Mouse (Mus musculus) kidney, adult 8-10 months (tissue): ENCODE measurements around the gene Dctd.
A peak's percentile ranks its signal among the peaks of the same experiment; 100 is the strongest.

ENCODE experiments used
- DNase-seq, 2 experiments: peaks; one replicate each; pipeline ENCODE4 v3.0.0; 2022

Dctd gene

DNA sequence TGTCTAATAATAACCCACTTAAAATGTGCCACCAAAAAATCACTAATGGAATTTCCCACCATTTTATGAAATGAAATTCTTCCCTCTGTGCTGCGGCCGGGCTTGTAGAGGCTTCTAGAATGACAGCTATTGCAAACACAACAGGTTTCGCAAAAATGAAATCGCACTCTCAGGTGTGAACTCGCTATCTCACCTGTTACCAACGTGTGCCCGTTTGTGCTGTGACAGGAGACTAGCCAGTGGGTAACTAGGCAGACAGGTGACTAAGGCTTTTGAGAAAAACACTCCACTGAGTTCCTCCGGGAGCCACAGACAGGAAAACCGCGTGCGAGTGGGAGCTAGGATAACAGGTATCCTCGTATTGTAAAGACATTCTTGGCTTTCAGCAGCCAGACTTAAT, at the start of gene Dctd:
Gene Dctd, plus strand, starts transcription at position 301 of the 400 bp plus-strand sequence.
- DNase-seq, result no peak

- peak; percentile 16 to 43 for DNase-seq
Measured at GRCm38 (mm10) chr8:48053611-48054010, 45.3 kb upstream of the Dctd start.

- DNase-seq, result no peak
Measured at GRCm38 (mm10) chr8:48063526-48064072, 35.3 kb upstream of the Dctd start.

DNA sequence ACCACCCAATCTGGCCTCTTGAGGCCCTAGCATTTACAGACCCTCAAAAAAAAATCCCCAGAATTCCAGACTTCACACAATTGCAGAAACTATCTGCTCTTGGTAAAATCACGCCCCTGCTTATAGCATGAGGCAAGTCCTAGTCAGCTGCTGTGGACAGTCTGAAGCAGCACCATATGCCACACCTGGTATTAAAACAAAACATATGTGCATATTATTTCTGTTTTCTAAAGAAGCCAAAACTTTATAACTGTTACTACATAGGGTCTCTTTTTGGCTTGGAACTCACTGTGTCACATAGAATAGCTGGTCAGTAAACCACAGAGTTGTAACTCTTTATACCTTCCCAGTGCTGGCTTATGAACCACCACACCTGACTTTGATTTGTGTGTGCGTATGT, 24.7 kb upstream of the Dctd start:
- DNase-seq, result no peak

DNA sequence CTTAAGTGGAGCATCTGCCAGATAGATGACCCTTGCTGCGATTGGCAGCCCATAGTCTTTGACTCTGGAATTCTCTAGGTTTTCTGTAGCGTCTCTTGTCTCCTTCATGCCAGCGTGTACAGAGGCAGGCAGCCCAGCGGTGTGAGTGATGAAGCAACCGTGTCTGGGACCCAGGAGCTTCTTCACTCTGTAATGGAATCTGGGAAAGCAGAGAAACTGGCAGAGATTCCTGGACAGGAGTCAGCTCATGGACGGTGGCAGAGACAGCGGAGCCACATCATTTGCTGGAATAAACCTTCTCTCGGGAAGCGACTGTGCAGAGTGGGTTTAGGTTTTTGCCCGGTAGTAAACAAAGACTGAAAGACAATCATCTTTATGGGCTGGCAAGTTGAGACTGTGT, 16.5 kb upstream of the Dctd start:
- no peak for DNase-seq

DNA sequence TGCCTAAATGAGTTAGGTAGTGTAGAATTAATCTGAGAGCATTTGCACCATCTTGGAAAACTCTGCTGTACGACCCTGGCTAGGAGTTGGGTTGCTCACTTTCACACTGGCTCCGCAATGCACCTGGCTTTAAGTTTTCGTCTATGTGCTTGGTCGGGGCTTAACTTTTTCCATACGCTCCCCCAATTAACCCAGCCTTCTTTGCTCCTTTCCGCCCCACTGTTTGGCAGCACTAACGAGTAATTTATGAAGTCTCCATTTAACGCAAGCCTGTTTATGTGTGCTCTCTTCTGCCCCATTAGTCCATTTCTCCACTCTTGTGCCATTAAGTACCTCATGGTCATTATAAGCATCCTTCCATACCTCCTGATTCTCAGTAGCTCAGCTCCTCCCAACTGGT, 8.2 kb upstream of the Dctd start:
- DNase-seq, result no peak

DNA sequence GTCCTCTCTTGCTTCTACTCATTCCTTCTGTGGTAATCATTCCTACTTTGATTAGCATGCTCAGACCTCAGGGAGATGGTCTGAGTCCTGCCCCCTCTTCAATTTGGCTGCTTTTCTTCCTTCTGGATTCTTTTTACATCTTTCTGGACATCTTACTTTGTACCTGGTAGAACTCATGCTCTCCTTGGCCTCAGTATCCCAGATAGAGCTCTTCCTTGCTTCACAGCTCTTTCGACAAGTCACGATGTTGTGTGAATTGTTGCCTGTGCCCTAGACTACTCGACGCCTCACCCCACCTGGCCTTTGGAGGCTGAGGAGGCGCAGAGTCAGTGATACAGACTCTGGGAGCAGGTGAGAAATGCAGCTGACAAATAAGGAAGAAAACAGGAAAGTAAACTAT, 3.5 kb upstream of the Dctd start:
- no peak for DNase-seq

DNA sequence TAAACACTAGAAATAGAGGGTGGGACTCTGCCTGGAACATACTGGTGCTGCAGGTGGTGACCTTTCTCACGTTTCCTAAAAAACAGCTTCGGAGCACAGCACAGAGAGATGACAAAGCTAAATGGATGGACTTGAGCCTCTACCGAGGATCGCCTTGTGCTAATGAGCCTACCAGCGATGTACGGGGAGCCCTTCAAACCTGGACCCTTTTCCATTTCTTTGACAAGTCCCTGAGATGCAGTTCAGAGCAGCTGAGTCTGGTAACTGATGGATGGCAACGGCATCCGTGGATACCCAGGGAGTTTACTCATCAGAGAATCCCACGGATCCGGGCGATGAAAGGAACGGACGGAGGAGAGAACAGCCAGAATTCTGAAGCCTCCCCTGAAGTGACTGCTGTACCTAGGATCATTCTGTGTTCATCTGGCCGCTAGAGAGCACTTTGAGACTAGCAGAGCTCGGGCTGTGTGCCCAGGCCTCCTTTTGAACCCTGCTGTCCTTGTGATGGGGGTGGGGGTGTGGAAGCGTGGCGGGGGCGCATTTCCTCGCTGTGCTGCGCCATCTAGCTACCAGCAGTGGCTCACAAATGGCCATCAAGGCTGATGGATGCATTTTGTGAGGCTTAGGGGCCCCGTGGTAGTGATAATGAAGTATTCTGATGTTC, 1.6 kb upstream of the Dctd start:
- DNase-seq, result peak; percentile 40 to 61

- no peak for DNase-seq
Measured at GRCm38 (mm10) chr8:48098081-48098639, 732 bp upstream of the Dctd start.

GRCm38 (mm10) chr8:48100100-48100787, 1.4 kb downstream of the Dctd start:
- DNase-seq, result no peak

DNA sequence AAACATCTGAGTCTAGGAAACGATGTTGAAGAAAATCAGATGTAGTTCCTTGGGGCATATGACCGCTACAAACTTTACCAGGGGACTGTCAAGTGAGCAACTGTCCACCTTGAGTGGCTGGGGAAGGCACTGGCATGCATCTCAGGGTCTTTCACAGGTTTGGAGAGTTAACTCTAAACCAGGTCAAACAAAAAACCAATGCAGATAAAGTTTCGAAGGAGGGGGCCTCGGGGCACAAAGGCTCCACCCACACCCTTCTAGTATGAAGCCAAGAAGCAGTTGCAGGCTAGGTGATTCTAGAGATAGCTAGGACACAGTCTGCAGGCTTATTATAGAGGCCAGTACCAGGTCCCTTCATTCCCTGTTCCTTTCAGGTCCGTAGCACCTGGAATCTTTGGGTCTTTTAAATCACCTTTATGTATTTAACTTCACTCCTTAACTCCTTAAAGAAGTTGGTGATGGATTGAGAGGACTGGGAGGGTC, 10.5 kb downstream of the Dctd start:
- DNase-seq, result no peak

DNA sequence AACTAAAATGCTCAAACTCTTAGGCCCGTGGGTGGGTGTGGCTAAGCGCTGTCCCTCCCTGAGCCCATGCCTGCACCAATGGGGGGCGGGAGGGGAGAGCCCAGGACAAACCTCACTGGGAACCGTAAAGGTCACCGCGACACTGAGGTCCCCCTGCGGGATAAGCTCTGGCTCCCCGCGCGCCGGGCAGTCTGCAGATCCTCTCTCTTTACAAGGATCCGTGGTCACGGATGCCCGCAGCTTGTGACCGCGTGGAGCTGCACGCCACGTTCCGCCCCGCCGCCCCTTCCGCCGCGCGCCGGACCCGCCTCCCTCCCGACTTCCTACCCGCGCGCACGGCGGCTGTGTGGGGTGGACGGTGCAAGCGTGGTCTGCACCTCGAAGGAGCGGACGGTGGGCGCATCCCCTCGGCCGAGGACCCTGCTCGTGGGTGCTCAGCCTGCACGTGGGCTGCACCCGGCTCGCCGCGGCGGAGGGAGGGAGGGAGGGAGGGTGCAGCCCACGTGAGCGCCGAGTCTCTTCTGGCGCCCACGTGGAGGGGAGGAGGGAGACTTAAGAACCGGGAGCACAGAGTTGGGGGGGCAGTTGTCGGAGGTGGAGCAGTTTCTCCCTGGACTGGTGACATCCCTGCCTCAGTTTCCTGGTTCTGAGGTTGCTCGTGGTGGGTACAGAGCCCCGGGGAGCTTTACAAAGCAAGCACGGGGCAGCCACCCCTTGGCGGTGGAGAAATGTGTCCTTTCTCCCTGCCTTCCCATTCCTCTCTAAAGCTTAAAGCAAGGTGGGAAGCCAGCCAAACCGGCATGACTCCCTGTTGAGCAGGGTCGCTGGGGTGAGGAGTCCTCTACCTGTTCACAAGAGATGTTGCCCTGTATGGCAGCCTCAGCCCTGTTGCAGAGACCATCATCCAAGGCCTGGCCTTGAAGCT, 11.2 kb downstream of the Dctd start:
- DNase-seq, result peak; percentile 48 to 53

DNA sequence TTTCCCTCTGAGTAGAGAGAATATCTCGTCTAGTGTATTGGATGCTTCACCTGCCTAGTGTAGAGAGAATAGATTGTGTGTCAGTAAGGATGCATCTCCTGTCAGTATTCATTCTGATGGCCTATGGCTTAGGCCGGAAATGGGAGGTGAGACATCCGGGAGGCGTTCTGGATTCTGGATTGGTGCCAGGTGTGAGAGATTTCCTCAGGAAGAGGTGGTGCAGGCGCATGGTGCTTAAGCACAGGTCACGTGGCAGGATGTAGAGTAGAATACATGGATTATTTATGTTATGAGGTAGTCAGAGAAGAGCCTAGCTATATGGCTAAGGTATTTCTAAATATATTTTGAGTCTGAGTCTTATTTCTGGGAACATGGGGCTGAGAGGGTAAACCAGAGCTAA, 15.7 kb downstream of the Dctd start:
- peak in 1 of 2 experiments; percentile 16 for DNase-seq

DNA sequence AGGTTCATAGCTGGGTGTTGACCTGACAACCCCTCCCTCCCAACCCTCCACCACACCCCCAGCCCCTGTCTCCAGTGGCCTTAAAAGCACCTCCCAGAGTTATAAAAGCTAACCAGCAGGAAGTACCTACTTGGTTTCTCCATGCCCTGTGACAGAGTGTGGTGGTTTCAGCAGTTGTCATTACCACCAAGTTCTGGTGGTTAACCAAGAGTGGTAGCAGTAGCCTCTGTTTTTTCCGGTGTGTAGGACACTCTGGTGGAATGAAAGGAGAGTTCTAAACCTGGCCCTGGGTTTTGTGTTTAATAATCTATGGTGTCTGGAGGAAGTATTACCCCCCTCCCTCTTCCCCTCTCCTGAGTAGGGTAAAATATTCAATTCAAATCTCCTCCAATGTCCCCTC, 24.1 kb downstream of the Dctd start:
- no peak for DNase-seq

- no peak for DNase-seq
Measured at GRCm38 (mm10) chr8:48124857-48125256, 26.0 kb downstream of the Dctd start.

DNA sequence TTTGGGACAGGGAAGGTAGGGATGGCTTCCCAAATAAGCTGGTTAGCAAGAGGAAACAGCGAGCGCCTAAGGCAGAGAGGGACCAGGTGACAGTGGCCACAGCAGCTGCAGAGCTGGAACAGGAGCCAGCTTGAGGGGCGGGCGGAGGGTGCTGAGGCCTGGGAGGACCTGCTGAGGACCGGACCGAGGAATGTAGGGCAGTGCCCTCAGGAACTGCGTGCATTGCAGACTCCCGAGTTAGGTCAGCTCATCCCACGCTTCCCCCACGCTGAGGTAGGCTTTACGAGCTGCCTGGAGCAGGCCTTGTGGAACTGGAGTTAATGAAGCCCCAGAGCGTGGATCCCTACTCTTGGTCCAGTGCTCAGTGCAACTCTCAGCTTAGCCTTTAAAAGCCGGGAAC, 28.1 kb downstream of the Dctd start:
- DNase-seq, result peak in 1 of 2 experiments; percentile 11

DNA sequence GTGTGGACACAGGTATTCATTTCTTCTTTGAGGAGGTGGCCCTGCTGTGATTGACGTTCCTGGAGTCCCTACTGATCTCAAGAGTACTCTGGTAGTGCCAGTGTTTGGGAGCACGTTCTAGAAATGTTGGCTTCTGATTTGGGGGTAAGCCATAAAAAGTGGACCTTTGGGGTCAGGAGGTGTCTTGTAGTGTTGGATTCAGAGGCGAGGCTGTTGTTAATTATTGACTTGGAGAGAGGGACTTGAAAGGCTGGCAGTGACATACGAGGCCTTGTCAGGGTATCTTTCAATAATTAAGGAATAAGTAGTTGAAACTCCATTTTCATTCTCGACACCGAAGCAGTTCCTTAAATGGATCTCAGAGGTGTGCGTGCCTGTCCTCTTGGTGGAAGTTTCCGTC, 31.4 kb downstream of the Dctd start:
- peak; percentile 6 to 15 for DNase-seq

GRCm38 (mm10) chr8:48133321-48133720, 34.4 kb downstream of the Dctd start:
- DNase-seq, result no peak

DNA sequence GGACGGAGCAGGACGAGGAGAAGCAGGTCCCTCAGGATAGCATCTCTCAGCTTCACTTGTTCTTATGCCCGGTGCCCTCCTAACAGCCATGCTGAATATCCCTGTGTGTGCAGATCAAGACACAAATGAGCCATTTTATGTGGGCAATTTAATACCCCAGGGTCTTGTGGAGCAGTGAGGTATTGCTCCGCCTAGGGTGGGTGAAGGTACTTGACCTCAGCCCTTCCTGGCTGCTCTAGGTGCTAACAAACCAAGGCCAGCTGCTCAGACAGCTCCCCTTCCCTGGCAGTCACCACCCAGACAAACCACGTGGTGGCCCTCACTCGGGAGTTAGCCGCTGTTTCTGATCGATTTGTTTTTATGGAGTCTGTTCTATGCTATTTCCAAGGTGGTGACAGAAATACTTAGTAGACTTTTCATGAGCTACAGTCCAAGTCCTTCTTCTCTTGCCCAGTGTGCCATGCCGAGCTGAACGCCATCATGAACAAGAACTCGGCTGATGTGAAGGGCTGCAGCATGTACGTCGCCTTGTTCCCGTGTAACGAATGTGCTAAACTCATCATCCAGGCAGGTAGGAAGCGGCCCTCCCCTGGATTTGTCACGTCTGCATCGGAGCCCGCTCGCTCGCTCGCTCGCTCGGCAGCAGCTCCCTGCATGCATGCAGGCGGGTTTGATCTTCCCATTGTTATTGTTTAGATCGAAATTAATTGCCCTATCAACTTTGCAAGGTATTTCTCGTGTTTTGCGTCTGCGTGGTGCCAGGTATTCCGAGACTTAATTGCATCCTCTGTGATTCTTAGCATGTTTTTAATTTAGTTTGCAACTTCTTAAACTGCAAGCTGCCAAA, 38.1 kb downstream of the Dctd start:
- DNase-seq, result no peak

- DNase-seq, result no peak
Measured at GRCm38 (mm10) chr8:48137651-48137937, 38.7 kb downstream of the Dctd start.

GRCm38 (mm10) chr8:48141023-48141422, 42.1 kb downstream of the Dctd start:
- no peak for DNase-seq

DNA sequence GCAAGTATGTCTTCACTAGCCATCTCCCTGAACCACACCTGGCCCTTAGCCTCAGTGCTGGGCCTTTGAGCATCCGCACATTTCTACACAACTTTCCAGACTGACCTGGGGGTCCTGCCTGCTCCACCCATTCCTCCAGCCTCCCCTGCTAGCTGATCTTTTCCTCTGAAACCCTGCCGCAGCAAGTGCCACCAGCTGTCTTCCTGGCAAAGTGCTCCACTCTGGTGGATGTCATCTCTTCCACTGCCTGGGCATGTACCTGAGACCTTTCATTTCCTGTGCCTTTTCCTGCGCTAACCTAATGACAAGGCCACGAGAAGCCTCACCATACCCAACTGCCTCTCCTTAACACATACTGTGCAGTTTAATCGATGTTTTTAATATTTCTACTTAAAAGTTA, 46.9 kb downstream of the Dctd start:
- DNase-seq, result no peak
